Mouse (Mus musculus): ENCODE results near the gene Eif3a.
A peak's percentile ranks its signal among the peaks of the same experiment; 100 is the strongest.

The Eif3a gene

GRCm38 (mm10) chr19:60790551-60791161 is at the start of gene Eif3a:
Gene Eif3a, minus strand, starts transcription at chr19:60790658.
- peak; percentile 96 to 98 for DNase-seq (ENCODE audit: low spot score in 2 of 2)

GRCm38 (mm10) chr19:60837747-60838146 is 47.3 kb upstream of the Eif3a start:
- peak; percentile 50 to 71 for DNase-seq (ENCODE audit: low spot score in 2 of 2)

- peak in 1 of 2 experiments; percentile 24 for DNase-seq (ENCODE audit: low spot score in 2 of 2)
Observed at GRCm38 (mm10) chr19:60818677-60819076, 28.2 kb upstream of the Eif3a start.

GRCm38 (mm10) chr19:60813133-60813532 is 22.7 kb upstream of the Eif3a start:
- no peak for DNase-seq (ENCODE audit: low spot score in 2 of 2)

GRCm38 (mm10) chr19:60812036-60812389 is 21.6 kb upstream of the Eif3a start:
- DNase-seq (ENCODE audit: low spot score in 2 of 2): peak; percentile 24 to 34

- peak; percentile 94 for DNase-seq (ENCODE audit: low spot score in 2 of 2)
Observed at GRCm38 (mm10) chr19:60811098-60812035, 20.9 kb upstream of the Eif3a start, which contains the start of gene Fam45a. Gene Fam45a, plus strand, starts transcription at chr19:60811585.

GRCm38 (mm10) chr19:60809927-60810326 is 19.5 kb upstream of the Eif3a start:
- DNase-seq (ENCODE audit: low spot score in 2 of 2): no peak

- no peak for DNase-seq (ENCODE audit: low spot score in 2 of 2)
Observed at GRCm38 (mm10) chr19:60804903-60805302, 14.4 kb upstream of the Eif3a start.

GRCm38 (mm10) chr19:60799867-60800569 is 9.6 kb upstream of the Eif3a start:
- no peak for DNase-seq (ENCODE audit: low spot score in 2 of 2)

GRCm38 (mm10) chr19:60797415-60797814 is 7.0 kb upstream of the Eif3a start:
- DNase-seq (ENCODE audit: low spot score in 2 of 2): no peak

- DNase-seq (ENCODE audit: low spot score in 2 of 2): no peak
Observed at GRCm38 (mm10) chr19:60795244-60795643, 4.8 kb upstream of the Eif3a start.

GRCm38 (mm10) chr19:60793170-60793707 is 2.8 kb upstream of the Eif3a start:
- no peak for DNase-seq (ENCODE audit: low spot score in 2 of 2)

GRCm38 (mm10) chr19:60791164-60791563 is 706 bp upstream of the Eif3a start:
- DNase-seq (ENCODE audit: low spot score in 2 of 2): no peak

GRCm38 (mm10) chr19:60789919-60790506 is 445 bp downstream of the Eif3a start:
- DNase-seq (ENCODE audit: low spot score in 2 of 2): peak; percentile 57 to 63

GRCm38 (mm10) chr19:60789452-60789851 is 1.0 kb downstream of the Eif3a start:
- DNase-seq (ENCODE audit: low spot score in 2 of 2): no peak

- no peak for DNase-seq (ENCODE audit: low spot score in 2 of 2)
Observed at GRCm38 (mm10) chr19:60788214-60788960, 2.1 kb downstream of the Eif3a start.

- no peak for DNase-seq (ENCODE audit: low spot score in 2 of 2)
Observed at GRCm38 (mm10) chr19:60787465-60788150, 2.9 kb downstream of the Eif3a start.

GRCm38 (mm10) chr19:60784712-60785111 is 5.7 kb downstream of the Eif3a start:
- DNase-seq (ENCODE audit: low spot score in 2 of 2): no peak

- DNase-seq (ENCODE audit: low spot score in 2 of 2): no peak
Observed at GRCm38 (mm10) chr19:60782034-60782433, 8.4 kb downstream of the Eif3a start.

GRCm38 (mm10) chr19:60773366-60773765 is 17.1 kb downstream of the Eif3a start:
- no peak for DNase-seq (ENCODE audit: low spot score in 2 of 2)
